Mouse (Mus musculus): ENCODE measurements around the gene Ppm1m. TPM values are rescaled to one million over a fixed set of nuclear protein-coding genes. Genes with fewer than 3 reads are reported as not detected.
"Not testable (repeated sequence)": the region's sequence is repeated elsewhere in the genome, so short reads cannot be mapped to it uniquely, and the experiment has no call there.

Ppm1m gene
- polyA plus RNA-seq, 1 experiment from 2014 or later, result 56.8 TPM

DNA sequence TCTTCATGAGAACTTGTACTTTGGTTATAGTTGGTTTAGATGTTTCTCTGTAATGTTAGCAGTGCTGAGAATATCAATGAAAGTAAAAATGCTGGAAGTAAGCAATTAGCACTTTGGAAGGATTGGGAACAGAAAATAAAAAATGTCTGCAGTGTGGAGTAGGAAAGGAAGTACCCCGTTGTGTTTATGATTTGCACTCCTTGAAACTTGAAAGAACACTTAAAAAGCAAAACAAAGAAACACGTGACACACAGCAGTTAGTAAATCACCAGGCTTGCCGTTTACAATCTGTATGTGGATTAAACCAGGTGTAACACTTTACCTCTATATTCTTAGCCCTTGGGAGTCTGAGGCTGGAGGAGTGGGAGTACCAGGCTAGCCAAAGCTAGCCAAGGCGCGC lies 22.8 kb downstream of the Ppm1m start:
- no peaks in the 10 kb centered on the region for H3K27me3 ChIP-seq (ENCODE audit: insufficient read depth, low read length)
- ATAC-seq (ENCODE audit: low FRiP score, low TSS enrichment), result no peak
- H3K4me3 ChIP-seq (ENCODE audit: low read length), result no peak overlapping the region
- peaks cover 36% of the 10 kb centered on the region for H3K4me1 ChIP-seq (ENCODE audit: insufficient read depth, low read length)
- H3K9ac ChIP-seq (replicated peaks; ENCODE audit: low read length), result no peak overlapping the region
- WGBS, result 61% methylated on average over 5 of the region's 5 CpGs
- peaks cover 35% of the 10 kb centered on the region for H3K36me3 ChIP-seq (ENCODE audit: insufficient read depth, low read length)
- H3K9me3 ChIP-seq (ENCODE audit: low read length), result no peaks in the 10 kb centered on the region
- H3K4me2 ChIP-seq (replicated peaks; ENCODE audit: low read depth, low read length), result no peak overlapping the region
- H3K27ac ChIP-seq (ENCODE audit: low read length), result no peak overlapping the region

DNA sequence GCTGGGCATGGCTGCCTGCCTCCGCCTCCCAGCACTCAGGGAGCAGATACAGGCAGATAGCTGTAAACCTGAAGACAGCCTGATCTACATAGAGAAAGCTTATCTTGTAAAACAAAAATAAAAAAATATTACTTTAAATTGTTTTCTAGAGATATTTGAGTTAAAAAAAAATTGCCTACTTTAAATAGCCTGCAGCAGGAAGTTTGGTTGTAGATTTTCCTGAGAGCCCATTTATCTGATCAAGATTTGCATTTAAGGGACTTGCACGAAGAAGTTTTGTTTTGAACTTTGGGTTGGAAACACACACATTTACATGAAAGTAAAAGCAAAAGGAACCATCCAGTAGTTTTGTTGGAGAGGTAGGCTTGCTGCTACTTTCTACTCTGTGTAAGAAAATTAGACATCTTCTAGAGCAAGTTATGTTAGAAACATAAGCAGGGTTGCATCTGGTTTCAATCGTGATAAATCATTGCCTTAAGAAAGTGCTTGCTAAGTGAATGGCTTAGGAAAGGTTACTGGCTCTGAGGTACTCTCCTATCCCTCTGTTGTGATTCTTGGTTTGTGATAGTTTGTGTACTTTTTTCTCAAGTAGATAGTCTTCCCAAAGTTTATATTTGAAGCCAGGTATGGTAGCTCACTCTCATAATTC lies 23.9 kb downstream of the Ppm1m start:
- 53% methylated on average over 3 of the region's 3 CpGs for WGBS
- H3K4me1 ChIP-seq (ENCODE audit: insufficient read depth, low read length), result peaks cover 36% of the 10 kb centered on the region
- no peak overlapping the region for H3K27ac ChIP-seq (ENCODE audit: low read length)
- no peak overlapping the region for H3K9ac ChIP-seq (replicated peaks; ENCODE audit: low read length)
- H3K9me3 ChIP-seq (ENCODE audit: low read length), result no peaks in the 10 kb centered on the region
- no peak for ATAC-seq (ENCODE audit: low FRiP score, low TSS enrichment)
- H3K27me3 ChIP-seq (ENCODE audit: insufficient read depth, low read length), result no peaks in the 10 kb centered on the region
- H3K36me3 ChIP-seq (ENCODE audit: insufficient read depth, low read length), result peaks cover 24% of the 10 kb centered on the region
- H3K4me3 ChIP-seq (ENCODE audit: low read length), result no peak overlapping the region
- no peak overlapping the region for H3K4me2 ChIP-seq (replicated peaks; ENCODE audit: low read depth, low read length)

DNA sequence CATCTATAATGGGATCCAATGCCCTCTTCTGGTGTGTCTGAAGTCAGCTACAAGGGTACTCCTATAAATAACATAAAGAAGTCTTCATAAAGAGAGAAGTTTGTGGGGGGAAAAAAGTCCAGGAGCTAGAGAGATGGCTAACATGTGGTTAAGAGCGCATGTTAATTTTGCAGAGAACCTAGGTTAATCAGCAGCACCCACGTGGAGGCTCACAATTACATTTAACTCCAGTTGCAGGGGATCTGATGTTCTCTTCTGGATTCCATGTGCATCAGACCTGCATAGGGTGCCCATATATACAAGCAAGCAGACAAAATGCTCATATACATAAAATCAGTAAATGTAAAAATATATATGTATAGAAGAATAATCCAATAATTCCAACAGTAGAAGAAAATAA lies 26.2 kb downstream of the Ppm1m start:
- H3K36me3 ChIP-seq (ENCODE audit: insufficient read depth, low read length), result peaks cover 15% of the 10 kb centered on the region; the same call in 1 of the 2 replicates
- H3K4me1 ChIP-seq (ENCODE audit: insufficient read depth, low read length), result peaks cover 42% of the 10 kb centered on the region
- H3K9me3 ChIP-seq (ENCODE audit: low read length), result no peaks in the 10 kb centered on the region
- no peak overlapping the region for H3K27ac ChIP-seq (ENCODE audit: low read length)
- no peak for ATAC-seq (ENCODE audit: low FRiP score, low TSS enrichment)
- no peaks in the 10 kb centered on the region for H3K27me3 ChIP-seq (ENCODE audit: insufficient read depth, low read length)
- peak overlapping the region; percentile 60; the same call in 1 of the 2 replicates for H3K9ac ChIP-seq (replicated peaks; ENCODE audit: low read length)
- peak overlapping the region; percentile 85 for H3K4me2 ChIP-seq (replicated peaks; ENCODE audit: low read depth, low read length)
- WGBS, result 52% methylated on average over 2 of the region's 2 CpGs
- H3K4me3 ChIP-seq (ENCODE audit: low read length), result peak overlapping the region; percentile 36

DNA sequence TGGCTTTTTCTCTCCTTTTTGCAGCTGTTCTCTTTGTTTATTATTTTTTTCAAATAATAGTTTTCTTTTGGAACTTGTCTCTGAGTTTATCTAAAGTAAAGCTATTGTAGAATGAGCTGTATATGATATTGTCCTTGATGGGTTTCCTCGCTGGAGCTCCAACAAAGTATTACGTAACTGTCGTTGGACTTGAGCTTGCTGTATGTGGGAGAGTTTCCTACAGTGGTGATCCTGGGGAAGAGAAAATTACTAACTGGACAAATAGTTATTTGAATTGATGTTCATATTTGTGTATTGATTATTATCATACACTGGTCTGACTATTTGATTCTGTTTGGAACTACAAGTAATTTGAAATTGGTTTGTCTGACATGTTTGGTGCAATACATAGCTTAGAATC lies 27.0 kb downstream of the Ppm1m start:
- no peaks in the 10 kb centered on the region for H3K27me3 ChIP-seq (ENCODE audit: insufficient read depth, low read length)
- H3K4me1 ChIP-seq (ENCODE audit: insufficient read depth, low read length), result peaks cover 42% of the 10 kb centered on the region
- H3K9me3 ChIP-seq (ENCODE audit: low read length), result no peaks in the 10 kb centered on the region
- peak overlapping the region; percentile 85 for H3K4me2 ChIP-seq (replicated peaks; ENCODE audit: low read depth, low read length)
- H3K4me3 ChIP-seq (ENCODE audit: low read length), result peak overlapping the region; percentile 99
- 0 out of 2 replicates have a peak, but pooled peaks cover 9% of the 10 kb centered on the region for H3K36me3 ChIP-seq (ENCODE audit: insufficient read depth, low read length)
- no peak for ATAC-seq (ENCODE audit: low FRiP score, low TSS enrichment)
- no peak overlapping the region for H3K27ac ChIP-seq (ENCODE audit: low read length)
- peak overlapping the region; percentile 56; the same call in 1 of the 2 replicates for H3K9ac ChIP-seq (replicated peaks; ENCODE audit: low read length)
- WGBS, result 1% methylated on average over 3 of the region's 3 CpGs

DNA sequence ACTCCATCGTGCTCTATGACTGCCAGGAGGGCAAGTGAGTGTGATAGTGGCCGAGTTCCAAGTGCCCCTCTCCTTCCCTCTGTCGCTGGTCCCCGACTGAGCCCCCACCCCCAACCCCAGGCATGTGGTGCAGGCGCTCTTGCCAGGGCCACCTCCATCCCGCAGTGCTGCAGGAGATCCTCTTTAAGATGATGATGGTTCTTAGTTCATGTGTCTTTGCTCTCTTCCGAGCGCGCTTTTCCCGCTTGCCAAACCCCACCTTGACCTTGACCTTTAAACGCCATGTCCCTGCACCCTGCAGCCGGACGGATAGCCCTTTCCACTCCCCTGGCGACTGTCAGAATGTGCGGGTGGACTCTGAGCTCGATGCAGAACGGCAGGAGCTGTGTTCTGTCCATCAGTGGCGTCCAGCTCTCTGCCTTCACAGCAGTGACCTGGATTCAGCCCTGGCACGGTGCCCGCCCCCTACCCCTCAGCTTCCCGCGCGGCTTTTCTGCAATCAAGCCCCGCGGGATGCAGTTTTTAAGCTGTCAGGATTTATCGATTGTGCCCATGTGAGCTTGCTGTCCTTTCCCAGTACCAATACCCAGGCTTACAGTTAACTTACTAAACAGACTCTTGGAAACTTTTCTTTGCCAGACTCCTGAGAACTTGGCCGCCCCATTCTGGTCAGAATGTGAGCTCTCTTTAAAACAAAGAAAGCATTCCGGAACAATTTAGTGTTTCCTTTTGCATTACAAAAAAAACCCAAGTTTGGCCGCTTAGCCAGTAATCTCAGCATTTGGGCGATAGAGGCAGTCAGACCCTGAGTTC lies 28.0 kb downstream of the Ppm1m start:
- H3K4me1 ChIP-seq (ENCODE audit: insufficient read depth, low read length), result peaks cover 42% of the 10 kb centered on the region
- peak; percentile 65 for ATAC-seq (ENCODE audit: low FRiP score, low TSS enrichment)
- H3K4me3 ChIP-seq (ENCODE audit: low read length), result peak overlapping the region; percentile 99
- peak overlapping the region; percentile 94 for H3K9ac ChIP-seq (replicated peaks; ENCODE audit: low read length)
- H3K27ac ChIP-seq (ENCODE audit: low read length), result peak overlapping the region; percentile 98
- no peaks in the 10 kb centered on the region for H3K27me3 ChIP-seq (ENCODE audit: insufficient read depth, low read length)
- 0 out of 2 replicates have a peak, but pooled peaks cover 3% of the 10 kb centered on the region for H3K36me3 ChIP-seq (ENCODE audit: insufficient read depth, low read length)
- no peaks in the 10 kb centered on the region for H3K9me3 ChIP-seq (ENCODE audit: low read length)
- WGBS, result under 1% methylated on average over 30 of the region's 30 CpGs
- peak overlapping the region; percentile 85 for H3K4me2 ChIP-seq (replicated peaks; ENCODE audit: low read depth, low read length)

DNA sequence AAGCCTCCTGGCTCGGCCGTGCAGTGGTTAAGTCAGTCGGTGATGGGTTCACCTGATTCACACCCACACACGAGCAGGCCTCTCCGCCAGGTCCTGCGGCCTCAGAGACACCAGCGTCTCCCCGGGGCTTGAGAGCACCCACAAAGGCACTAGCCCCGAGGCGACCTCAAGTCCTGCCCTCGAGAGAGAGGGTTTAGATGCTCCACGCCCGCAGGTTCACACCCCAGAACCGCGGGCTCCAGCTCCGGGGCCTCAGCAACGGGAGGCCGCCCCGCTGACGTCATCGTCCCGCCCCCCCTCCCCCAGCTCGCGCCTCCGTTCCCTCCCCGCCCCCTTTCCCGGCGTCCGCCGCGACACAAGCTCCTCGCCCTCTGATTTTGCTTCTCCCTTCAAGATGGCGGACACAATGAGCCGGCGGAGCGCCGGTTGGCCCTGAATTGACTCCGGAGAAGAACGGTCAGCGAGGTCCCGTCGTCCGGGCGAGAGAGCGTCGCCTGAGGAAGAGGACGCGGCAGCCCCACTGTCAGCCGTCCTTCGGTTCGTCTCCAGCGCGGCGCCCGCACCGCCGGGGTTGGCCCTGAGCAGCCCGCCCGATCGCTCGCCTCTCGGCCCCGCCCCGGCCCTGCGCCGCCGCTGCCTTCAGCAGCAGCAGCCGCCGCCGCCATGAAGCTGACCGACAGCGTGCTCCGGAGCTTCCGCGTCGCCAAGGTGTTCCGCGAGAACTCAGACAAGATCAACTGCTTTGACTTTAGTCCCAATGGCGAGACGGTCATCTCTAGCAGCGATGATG lies 28.8 kb downstream of the Ppm1m start, which contains the start of gene Wdr82:
Wdr82 (plus strand) TSS at position 373 of the 790 bp plus-strand sequence.
- H3K4me2 ChIP-seq (replicated peaks; ENCODE audit: low read depth, low read length), result peak within 1 kb of the TSS; percentile 86
- H3K36me3 ChIP-seq (ENCODE audit: insufficient read depth, low read length), result no peaks in the 10 kb centered on the region
- under 1% methylated on average over 68 of the region's 81 CpGs for WGBS
- H3K4me3 ChIP-seq (ENCODE audit: low read length), result peak within 1 kb of the TSS; percentile 99
- H3K27me3 ChIP-seq (ENCODE audit: insufficient read depth, low read length), result no peaks in the 10 kb centered on the region
- H3K27ac ChIP-seq (ENCODE audit: low read length), result peak within 1 kb of the TSS; percentile 98
- peak within 1 kb of the TSS; percentile 94 for H3K9ac ChIP-seq (replicated peaks; ENCODE audit: low read length)
- peaks cover 34% of the 10 kb centered on the region for H3K4me1 ChIP-seq (ENCODE audit: insufficient read depth, low read length)
- peak; percentile 93 for ATAC-seq (ENCODE audit: low FRiP score, low TSS enrichment)
- H3K9me3 ChIP-seq (ENCODE audit: low read length), result no peaks in the 10 kb centered on the region

DNA sequence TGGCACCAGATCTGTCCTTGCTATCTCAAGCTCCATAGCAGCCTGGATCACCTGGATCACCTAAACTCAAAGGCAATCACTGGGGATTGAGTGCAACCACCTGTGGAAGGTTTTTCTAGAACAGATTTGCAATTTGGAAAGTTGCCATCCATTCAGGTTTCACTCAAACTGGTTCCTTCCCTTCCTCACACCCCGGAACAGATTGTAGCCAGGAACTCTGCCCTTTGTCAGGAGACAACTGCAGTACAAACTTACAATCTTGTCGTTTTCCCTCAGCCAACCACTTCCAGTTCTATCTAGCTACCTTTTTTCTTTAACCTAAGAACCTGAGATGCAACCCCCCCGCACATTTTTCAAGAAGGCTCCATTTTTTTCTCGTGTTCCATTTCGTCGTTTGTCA lies 29.6 kb downstream of the Ppm1m start:
- WGBS, result 22% methylated on average over 6 of the region's 6 CpGs

DNA sequence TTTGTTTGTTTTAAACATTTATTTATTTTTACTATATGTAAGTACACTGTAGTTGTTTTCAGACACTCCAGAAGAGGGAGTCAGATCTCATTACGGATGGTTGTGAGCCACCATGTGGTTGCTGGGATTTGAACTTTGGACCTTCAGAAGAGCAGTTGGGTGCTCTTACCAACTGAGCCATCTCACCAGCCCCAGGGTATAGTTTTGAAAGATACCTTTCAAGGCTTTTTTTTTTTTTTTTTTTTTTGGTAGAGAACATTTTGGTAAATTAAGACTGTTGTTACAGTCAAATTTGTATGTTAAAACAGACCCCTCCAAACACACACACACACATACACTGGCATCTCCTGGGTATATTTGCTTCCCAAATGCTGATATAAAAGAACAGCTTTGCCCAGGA lies 30.5 kb downstream of the Ppm1m start:
- H3K9me3 ChIP-seq (ENCODE audit: low read length); H3K4me2 ChIP-seq (replicated peaks; ENCODE audit: low read depth, low read length); ATAC-seq (ENCODE audit: low FRiP score, low TSS enrichment); H3K27ac ChIP-seq (ENCODE audit: low read length); H3K4me3 ChIP-seq (ENCODE audit: low read length); H3K36me3 ChIP-seq (ENCODE audit: insufficient read depth, low read length); H3K9ac ChIP-seq (replicated peaks; ENCODE audit: low read length); H3K27me3 ChIP-seq (ENCODE audit: insufficient read depth, low read length): not testable (repeated sequence)
- 42% methylated on average over 1 of the region's 1 CpGs for WGBS
- peaks cover 18% of the 10 kb centered on the region for H3K4me1 ChIP-seq (ENCODE audit: insufficient read depth, low read length)

More for the DNA sequence above, 29.6 kb downstream of the Ppm1m start:
- Histone ChIP-seq H3K9ac (replicated peaks; ENCODE audit: low read length) (peak overlapping the region; percentile 94), H3K36me3 (ENCODE audit: insufficient read depth, low read length) (no peaks in the 10 kb centered on the region), H3K4me2 (replicated peaks; ENCODE audit: low read depth, low read length) (peak overlapping the region; percentile 86), H3K4me1 (ENCODE audit: insufficient read depth, low read length) (peaks cover 26% of the 10 kb centered on the region), H3K27ac (ENCODE audit: low read length) (peak overlapping the region; percentile 98), H3K4me3 (ENCODE audit: low read length) (peak overlapping the region; percentile 99), H3K27me3 (ENCODE audit: insufficient read depth, low read length) (no peaks in the 10 kb centered on the region), H3K9me3 (ENCODE audit: low read length) (no peaks in the 10 kb centered on the region)
- no peak for ATAC-seq (ENCODE audit: low FRiP score, low TSS enrichment)

DNA sequence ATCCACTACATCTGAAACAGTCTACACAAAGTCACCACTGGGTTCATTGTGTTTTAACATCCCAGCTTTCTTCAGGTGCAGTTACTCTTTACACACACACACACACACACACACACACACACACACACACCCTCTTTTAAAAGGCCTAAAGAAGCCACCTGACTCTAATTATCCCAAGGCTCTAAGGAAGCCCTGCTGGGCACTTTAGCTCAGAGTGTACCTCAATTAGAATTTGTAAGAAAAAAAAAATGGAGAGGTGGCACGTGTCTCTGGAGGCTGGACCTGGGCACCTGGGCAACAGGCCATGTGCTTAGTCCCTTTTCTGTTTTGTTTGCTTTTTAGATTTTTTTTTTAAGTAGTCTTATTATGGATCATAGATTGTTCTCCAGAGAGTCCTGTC lies 31.8 kb downstream of the Ppm1m start:
- WGBS, result 59% methylated on average over 1 of the region's 1 CpGs
- no peaks in the 10 kb centered on the region for H3K9me3 ChIP-seq (ENCODE audit: low read length)
- ATAC-seq (ENCODE audit: low FRiP score, low TSS enrichment), result no peak
- H3K27me3 ChIP-seq (ENCODE audit: insufficient read depth, low read length), result no peaks in the 10 kb centered on the region
- H3K4me3 ChIP-seq (ENCODE audit: low read length), result no peak overlapping the region
- no peaks in the 10 kb centered on the region for H3K36me3 ChIP-seq (ENCODE audit: insufficient read depth, low read length)
- H3K4me1 ChIP-seq (ENCODE audit: insufficient read depth, low read length), result peaks cover 7% of the 10 kb centered on the region; the same call in 1 of the 2 replicates
- no peak overlapping the region for H3K4me2 ChIP-seq (replicated peaks; ENCODE audit: low read depth, low read length)
- H3K27ac ChIP-seq (ENCODE audit: low read length), result no peak overlapping the region
- no peak overlapping the region for H3K9ac ChIP-seq (replicated peaks; ENCODE audit: low read length)
